Mouse (Mus musculus) ES-CJ7 (cell line): ENCODE data around the gene Cab39l.
A peak's percentile ranks its signal among the peaks of the same experiment; 100 is the strongest.
"Not testable (repeated sequence)": the region's sequence is repeated elsewhere in the genome, so short reads cannot be mapped to it uniquely, and the experiment has no call there.

Experiments
- DNase-seq: peaks from one replicate; pipeline ENCODE4 v3.0.0; 2011; ENCODE audit warnings: low read depth, low spot score

Cab39l gene

GRCm38 (mm10) chr14:59566756-59567155 lies 126.0 kb downstream of the Cab39l start:
- DNase-seq, result no peak

- no peak for DNase-seq
These were observed 135.6 kb downstream of the Cab39l start for GRCm38 (mm10) chr14:59576385-59576784.

DNA sequence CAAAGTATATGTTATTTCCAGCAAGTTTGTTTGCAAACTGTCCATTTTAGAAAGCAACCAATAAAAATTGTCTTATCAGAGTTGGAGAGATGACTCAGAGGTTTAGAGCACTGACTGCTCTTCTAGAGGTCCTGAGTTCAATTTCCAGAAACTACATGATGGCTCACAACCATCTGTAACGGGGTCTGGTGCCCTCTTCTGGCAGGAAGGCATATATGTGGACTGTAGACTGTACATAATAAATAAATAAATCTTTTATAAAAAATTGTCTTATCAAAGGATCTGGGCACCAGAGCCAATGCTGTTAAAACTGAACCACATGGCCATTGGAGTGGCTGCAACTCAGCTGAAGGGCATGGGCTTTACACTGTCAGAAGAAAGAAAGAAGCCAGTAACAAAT lies 149.8 kb downstream of the Cab39l start:
- DNase-seq, result peak; percentile 34

DNA sequence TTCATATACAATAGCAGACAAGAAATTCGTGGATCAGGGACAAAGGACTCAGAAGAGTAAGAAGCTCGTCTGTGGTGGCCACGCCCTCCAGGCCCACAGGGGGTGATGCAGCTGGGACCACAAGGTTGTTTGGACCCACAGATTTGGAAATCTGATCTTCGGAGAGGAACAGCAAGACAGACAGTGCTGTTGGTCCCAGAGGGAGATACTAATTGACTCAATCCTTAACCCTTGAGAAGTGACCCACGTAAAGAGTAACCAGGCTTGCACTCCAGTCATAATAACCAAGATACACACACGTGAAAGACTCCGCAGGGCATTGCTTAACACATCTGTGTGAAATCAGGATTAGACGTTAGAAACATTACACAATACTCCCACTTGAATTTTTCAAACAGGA lies 151.1 kb downstream of the Cab39l start:
- peak; percentile 25 for DNase-seq

GRCm38 (mm10) chr14:59592593-59592992 lies 151.8 kb downstream of the Cab39l start:
- DNase-seq, result no peak

DNA sequence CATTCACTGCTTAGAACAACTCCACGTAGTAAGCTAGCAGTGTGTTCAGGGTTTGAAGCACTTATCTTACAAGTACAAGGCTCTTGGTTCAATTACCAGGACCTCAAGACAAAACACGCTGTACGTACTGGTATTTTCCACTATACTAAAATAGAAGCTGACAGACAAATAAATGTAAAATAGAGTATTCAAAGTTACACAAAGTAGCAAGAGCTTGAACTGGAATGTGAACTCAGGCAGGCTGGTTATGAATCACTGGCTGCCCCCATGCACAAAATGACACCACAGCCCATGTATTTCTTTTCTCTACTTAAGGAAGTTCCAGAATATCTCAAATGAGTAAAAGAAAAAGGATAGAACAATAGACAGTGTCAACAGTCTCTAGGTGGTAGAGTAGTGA lies 154.2 kb downstream of the Cab39l start:
- no peak for DNase-seq

- DNase-seq, result peak; percentile 89
These were observed 156.9 kb downstream of the Cab39l start, which contains the start of gene Cdadc1 for GRCm38 (mm10) chr14:59597398-59598259. Cdadc1 (minus strand) TSS chr14:59597959.

GRCm38 (mm10) chr14:59598260-59598627 lies 157.5 kb downstream of the Cab39l start:
- DNase-seq, result no peak

- peak; percentile 52 for DNase-seq
These were observed 163.4 kb downstream of the Cab39l start for GRCm38 (mm10) chr14:59604002-59604645.

- DNase-seq, result peak; percentile 67
These were observed 165.0 kb downstream of the Cab39l start for GRCm38 (mm10) chr14:59605671-59606353.

GRCm38 (mm10) chr14:59607021-59607420 lies 166.2 kb downstream of the Cab39l start:
- no peak for DNase-seq

- DNase-seq, result peak; percentile 67
These were observed 172.3 kb downstream of the Cab39l start for GRCm38 (mm10) chr14:59612920-59613625.

GRCm38 (mm10) chr14:59614149-59614548 lies 173.4 kb downstream of the Cab39l start:
- DNase-seq, result not testable (repeated sequence)

- no peak for DNase-seq
These were observed 176.0 kb downstream of the Cab39l start for GRCm38 (mm10) chr14:59616802-59617201.

- peak; percentile 54 for DNase-seq
These were observed 183.6 kb downstream of the Cab39l start for GRCm38 (mm10) chr14:59624326-59624885.

- peak; percentile 81 for DNase-seq
These were observed 184.5 kb downstream of the Cab39l start, which contains the start of gene Shisa2 for GRCm38 (mm10) chr14:59625158-59625805. Shisa2 (plus strand) TSS chr14:59625308.

DNA sequence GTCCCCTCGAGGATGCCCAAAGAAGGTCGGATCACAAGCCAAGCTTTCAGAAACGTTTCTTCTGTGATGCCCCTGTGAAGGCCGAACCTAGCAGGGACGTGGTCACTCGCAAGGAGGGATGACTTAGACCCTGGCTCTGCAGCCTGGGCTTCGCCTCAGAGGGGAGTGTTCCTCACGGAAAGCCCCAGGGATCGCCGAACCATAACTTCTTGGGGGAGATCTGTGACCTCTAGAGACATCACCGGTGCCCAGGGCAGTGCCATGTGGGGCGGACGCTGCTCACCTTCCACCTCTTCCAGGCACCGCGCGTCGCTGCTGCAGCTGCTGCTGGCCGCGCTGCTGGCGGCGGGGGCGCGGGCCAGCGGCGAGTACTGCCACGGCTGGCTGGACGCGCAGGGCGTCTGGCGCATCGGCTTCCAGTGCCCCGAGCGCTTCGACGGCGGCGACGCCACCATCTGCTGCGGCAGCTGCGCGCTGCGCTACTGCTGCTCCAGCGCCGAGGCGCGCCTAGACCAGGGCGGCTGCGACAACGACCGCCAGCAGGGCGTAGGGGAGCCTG lies 185.1 kb downstream of the Cab39l start:
- DNase-seq, result no peak

- no peak for DNase-seq
These were observed 185.9 kb downstream of the Cab39l start for GRCm38 (mm10) chr14:59626711-59627110.

- DNase-seq, result no peak
These were observed 186.4 kb downstream of the Cab39l start for GRCm38 (mm10) chr14:59627142-59627680.

GRCm38 (mm10) chr14:59627823-59628222 lies 187.1 kb downstream of the Cab39l start:
- DNase-seq, result no peak
